Mouse (Mus musculus): ENCODE data around the gene H13. TPM values are rescaled to one million over a fixed set of nuclear protein-coding genes. Genes with fewer than 3 reads are reported as not detected.

H13 gene
- polyA plus RNA-seq, 1 experiment, result 71.3 TPM

DNA sequence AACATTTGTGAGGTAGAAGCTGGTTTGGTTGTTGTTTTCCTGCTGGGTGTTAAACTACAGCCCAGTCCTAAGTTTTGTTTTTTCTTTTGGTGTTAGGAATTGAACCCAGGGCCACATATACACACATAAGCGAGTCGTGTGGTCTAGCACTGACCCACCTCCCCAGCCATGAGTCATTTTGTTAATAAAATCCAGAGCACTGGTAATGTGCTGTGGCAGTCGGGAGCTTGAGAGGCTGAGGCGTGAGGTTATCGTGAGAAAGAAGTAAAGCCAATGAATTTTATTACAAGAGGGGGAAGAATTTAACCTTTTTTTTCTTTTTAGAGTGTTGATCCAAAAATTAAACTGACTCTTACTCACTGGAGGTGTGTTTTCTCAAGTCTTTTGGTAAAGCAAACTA lies 13.8 kb downstream of the H13 start:
- Histone ChIP-seq H3K4me1 (ENCODE audit: control insufficient read depth, insufficient read depth, low read length) (no peaks in the 10 kb centered on the region), H3K27ac (ENCODE audit: control insufficient read depth, insufficient read depth, low read depth, low read length, poor library complexity) (no peak overlapping the region), H3K4me3 (replicated peaks; ENCODE audit: control insufficient read depth, low read depth, low read length) (no peak overlapping the region)
- 82% methylated on average over 5 of the region's 5 CpGs for WGBS
- TF ChIP-seq POLR2A (IDR thresholded peaks at IDR 0.05; ENCODE audit: borderline replicate concordance, control insufficient read depth, low read depth, low read length), result no peak
- no peak for TF ChIP-seq CTCF (IDR thresholded peaks at IDR 0.05; ENCODE audit: control insufficient read depth, insufficient read depth, low read length)

DNA sequence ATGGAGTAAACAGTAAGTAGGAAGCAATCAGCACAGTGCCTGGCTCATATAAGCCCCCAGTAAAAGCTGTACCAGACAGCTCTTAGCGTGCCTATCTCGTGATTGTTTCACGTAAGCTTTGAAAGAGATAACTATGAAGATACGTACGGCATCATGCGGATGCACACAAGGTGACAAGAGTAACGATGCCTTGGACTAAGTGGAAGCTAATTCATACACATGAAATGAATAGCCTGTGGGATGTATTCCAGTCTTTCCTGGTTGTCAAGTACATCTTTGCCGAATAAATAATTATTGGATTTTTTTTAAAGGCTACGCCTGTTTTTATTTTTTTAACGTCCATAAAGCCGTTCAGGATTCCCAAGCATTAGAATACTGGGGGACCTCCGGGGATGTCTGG lies 17.1 kb downstream of the H13 start:
- Histone ChIP-seq H3K4me3 (replicated peaks; ENCODE audit: control insufficient read depth, low read depth, low read length) (no peak overlapping the region), H3K27ac (ENCODE audit: control insufficient read depth, insufficient read depth, low read depth, low read length, poor library complexity) (no peak overlapping the region), H3K4me1 (ENCODE audit: control insufficient read depth, insufficient read depth, low read length) (no peaks in the 10 kb centered on the region)
- 92% methylated on average over 12 of the region's 12 CpGs for WGBS
- TF ChIP-seq POLR2A (IDR thresholded peaks at IDR 0.05; ENCODE audit: borderline replicate concordance, control insufficient read depth, low read depth, low read length), result no peak
- TF ChIP-seq CTCF (IDR thresholded peaks at IDR 0.05; ENCODE audit: control insufficient read depth, insufficient read depth, low read length), result no peak

DNA sequence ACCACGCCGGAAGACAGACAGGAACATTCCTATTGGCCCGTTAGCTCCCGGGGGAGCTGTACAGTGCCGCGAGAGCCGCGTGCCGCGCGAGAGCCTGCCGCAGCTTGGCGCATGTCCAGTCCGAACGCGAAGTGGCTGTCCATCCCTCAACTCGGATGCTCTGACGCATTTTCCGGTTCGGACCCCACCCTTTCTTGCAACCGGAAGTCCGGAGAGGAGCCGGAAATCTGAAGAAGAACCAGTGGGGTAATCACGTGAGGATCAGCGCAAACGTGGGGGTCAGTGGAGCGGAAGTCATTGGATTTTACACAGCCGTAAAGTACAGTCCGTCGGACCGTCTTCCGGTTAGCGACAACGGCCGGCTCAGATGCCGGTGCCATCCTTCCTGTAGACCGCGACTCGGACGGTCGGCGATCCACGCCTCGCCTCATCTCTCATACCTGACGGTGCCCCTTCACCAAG lies 17.6 kb downstream of the H13 start, which contains the start of gene Mcts2:
Gene Mcts2, plus strand, starts transcription at position 230 of the 462 bp plus-strand sequence.
- WGBS, result 95% methylated on average over 45 of the region's 45 CpGs
- TF ChIP-seq CTCF (IDR thresholded peaks at IDR 0.05; ENCODE audit: control insufficient read depth, insufficient read depth, low read length), result no peak
- TF ChIP-seq POLR2A (IDR thresholded peaks at IDR 0.05; ENCODE audit: borderline replicate concordance, control insufficient read depth, low read depth, low read length), result no peak
- no peak within 1 kb of the TSS for H3K4me3 ChIP-seq (replicated peaks; ENCODE audit: control insufficient read depth, low read depth, low read length)
- H3K27ac ChIP-seq (ENCODE audit: control insufficient read depth, insufficient read depth, low read depth, low read length, poor library complexity), result no peak within 1 kb of the TSS
- no peaks in the 10 kb centered on the region for H3K4me1 ChIP-seq (ENCODE audit: control insufficient read depth, insufficient read depth, low read length)

DNA sequence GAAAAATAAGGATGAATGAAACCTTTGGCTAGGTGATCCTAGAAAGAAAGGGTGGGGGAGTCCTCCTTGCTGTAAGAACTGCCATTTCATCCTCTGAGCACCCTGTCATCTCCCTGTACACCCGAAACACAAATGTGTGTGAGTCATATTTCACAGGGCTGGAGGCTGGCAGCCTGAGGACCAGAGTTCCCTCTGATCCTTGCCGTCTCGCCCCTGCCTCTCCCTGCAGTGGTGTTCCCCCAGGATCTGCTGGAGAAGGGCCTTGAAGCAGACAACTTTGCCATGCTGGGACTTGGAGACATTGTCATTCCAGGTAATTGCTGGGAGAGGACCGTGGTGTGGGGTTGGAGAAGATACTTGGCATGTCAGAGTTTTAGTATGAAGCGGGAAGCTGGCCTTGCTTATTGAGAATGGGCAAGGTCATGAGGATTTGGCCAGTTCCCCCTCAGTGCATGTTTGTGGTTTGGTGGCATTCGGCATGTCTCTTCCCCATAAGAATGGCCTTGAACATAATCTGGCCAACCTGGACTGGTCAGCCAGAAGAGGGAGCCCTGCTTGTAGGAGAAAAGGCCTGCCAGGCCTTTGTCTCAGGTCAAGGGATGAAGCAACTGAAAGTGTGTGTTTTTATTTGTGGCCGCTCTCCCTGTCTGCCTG lies 22.4 kb downstream of the H13 start:
- Histone ChIP-seq H3K27ac (ENCODE audit: control insufficient read depth, insufficient read depth, low read depth, low read length, poor library complexity) (no peak overlapping the region), H3K4me1 (ENCODE audit: control insufficient read depth, insufficient read depth, low read length) (no peaks in the 10 kb centered on the region), H3K4me3 (replicated peaks; ENCODE audit: control insufficient read depth, low read depth, low read length) (no peak overlapping the region)
- WGBS, result 72% methylated on average over 7 of the region's 7 CpGs
- TF ChIP-seq CTCF (IDR thresholded peaks at IDR 0.05; ENCODE audit: control insufficient read depth, insufficient read depth, low read length), result peak; percentile 25; the same call in 1 of the 2 replicates
- TF ChIP-seq POLR2A (IDR thresholded peaks at IDR 0.05; ENCODE audit: borderline replicate concordance, control insufficient read depth, low read depth, low read length), result no peak

DNA sequence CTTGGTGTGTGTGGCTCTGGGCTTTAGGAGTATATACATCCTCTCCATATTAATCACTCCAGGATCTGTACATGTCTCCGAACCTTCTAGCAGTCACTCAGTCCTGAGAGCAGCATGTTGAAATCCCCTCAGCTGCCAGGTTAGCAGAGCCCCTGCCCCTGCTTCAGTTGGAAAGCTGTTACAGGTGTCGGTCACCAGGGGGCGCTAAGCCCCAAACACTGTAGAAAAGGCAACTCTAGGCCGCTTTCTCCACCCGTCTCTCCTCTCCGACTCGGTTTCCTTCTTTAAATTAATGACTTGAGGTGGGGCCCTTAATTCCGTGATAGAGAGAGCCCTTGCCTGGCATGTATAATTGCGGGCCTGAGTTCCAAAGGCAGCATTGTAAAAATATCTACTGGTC lies 24.0 kb downstream of the H13 start:
- 15% methylated on average over 9 of the region's 9 CpGs for WGBS

DNA sequence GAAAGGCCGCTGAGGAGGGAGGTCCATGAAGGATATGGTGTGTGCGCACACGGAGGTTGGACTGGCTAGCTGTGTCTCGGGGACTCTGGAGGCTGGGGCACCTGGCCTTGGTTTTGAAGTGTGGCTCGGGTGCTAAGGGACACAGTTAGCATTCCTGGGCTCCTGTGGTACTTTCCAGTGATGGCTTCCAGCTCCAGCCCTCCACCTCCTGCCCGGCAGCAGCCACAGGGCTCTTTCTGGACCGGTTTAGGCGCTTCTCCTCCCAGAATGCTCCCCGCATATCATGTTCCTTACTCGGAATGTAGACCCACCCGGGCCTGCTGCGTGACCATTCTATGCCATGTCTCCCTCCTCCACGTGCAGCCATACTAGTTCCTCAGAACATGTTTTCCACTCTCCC lies 24.5 kb downstream of the H13 start:
- Histone ChIP-seq H3K4me3 (replicated peaks; ENCODE audit: control insufficient read depth, low read depth, low read length) (no peak overlapping the region), H3K27ac (ENCODE audit: control insufficient read depth, insufficient read depth, low read depth, low read length, poor library complexity) (no peak overlapping the region), H3K4me1 (ENCODE audit: control insufficient read depth, insufficient read depth, low read length) (no peaks in the 10 kb centered on the region; the same call in 1 of the 2 replicates)
- TF ChIP-seq POLR2A (IDR thresholded peaks at IDR 0.05; ENCODE audit: borderline replicate concordance, control insufficient read depth, low read depth, low read length) (no peak), CTCF (IDR thresholded peaks at IDR 0.05; ENCODE audit: control insufficient read depth, insufficient read depth, low read length) (no peak)
- WGBS, result 92% methylated on average over 13 of the region's 13 CpGs

More for the DNA sequence above, 24.0 kb downstream of the H13 start:
- Histone ChIP-seq H3K4me1 (ENCODE audit: control insufficient read depth, insufficient read depth, low read length) (no peaks in the 10 kb centered on the region; the same call in 1 of the 2 replicates), H3K4me3 (replicated peaks; ENCODE audit: control insufficient read depth, low read depth, low read length) (no peak overlapping the region), H3K27ac (ENCODE audit: control insufficient read depth, insufficient read depth, low read depth, low read length, poor library complexity) (no peak overlapping the region)
- TF ChIP-seq POLR2A (IDR thresholded peaks at IDR 0.05; ENCODE audit: borderline replicate concordance, control insufficient read depth, low read depth, low read length) (no peak), CTCF (IDR thresholded peaks at IDR 0.05; ENCODE audit: control insufficient read depth, insufficient read depth, low read length) (peak; percentile 90)

DNA sequence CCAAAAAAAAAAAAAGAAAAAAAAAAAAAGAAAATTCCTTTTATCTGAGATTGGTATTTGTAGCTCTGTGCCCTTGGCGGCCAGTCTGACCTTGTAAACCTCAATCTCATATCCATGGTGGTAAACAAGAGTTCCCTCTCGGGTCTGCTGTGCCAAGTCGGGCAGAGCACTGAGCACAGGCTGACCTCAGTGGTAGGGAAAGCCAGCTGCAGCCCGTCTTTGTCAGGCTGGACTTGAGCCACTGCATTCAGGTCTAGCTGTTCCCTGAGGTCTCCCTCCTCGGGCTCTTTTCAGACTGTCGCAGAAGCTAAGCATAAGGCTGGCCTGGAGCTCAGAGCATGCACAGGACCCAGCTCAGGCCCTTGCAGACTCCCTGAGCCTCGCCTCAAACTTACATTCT lies 25.4 kb downstream of the H13 start:
- Histone ChIP-seq H3K27ac (ENCODE audit: control insufficient read depth, insufficient read depth, low read depth, low read length, poor library complexity) (no peak overlapping the region), H3K4me3 (replicated peaks; ENCODE audit: control insufficient read depth, low read depth, low read length) (no peak overlapping the region), H3K4me1 (ENCODE audit: control insufficient read depth, insufficient read depth, low read length) (no peaks in the 10 kb centered on the region; the same call in 1 of the 2 replicates)
- TF ChIP-seq POLR2A (IDR thresholded peaks at IDR 0.05; ENCODE audit: borderline replicate concordance, control insufficient read depth, low read depth, low read length) (no peak), CTCF (IDR thresholded peaks at IDR 0.05; ENCODE audit: control insufficient read depth, insufficient read depth, low read length) (no peak)
- 83% methylated on average over 7 of the region's 7 CpGs for WGBS

DNA sequence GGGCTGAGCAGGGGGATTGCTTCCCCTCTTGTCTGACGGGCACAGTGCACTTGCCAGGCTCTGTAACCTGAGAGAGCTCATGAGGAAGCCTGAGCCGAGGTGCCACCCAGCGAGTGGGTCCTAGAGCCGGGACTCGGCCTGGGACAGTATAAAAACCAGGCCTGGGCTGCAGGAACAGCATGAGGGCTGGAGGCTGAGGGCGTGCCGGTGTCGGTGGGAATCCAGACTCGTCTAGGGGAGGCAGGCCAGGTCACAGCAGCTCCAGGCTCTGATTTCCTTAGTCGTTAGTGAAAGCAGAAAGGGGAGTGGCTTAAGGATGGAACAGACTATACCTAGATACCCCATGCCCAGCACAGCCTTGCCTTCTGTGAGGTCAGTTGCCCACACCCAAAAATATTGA lies 26.8 kb downstream of the H13 start:
- no peak overlapping the region for H3K4me3 ChIP-seq (replicated peaks; ENCODE audit: control insufficient read depth, low read depth, low read length)
- no peak for TF ChIP-seq CTCF (IDR thresholded peaks at IDR 0.05; ENCODE audit: control insufficient read depth, insufficient read depth, low read length)
- TF ChIP-seq POLR2A (IDR thresholded peaks at IDR 0.05; ENCODE audit: borderline replicate concordance, control insufficient read depth, low read depth, low read length), result no peak
- WGBS, result 76% methylated on average over 10 of the region's 10 CpGs
- H3K4me1 ChIP-seq (ENCODE audit: control insufficient read depth, insufficient read depth, low read length), result no peaks in the 10 kb centered on the region; the same call in 1 of the 2 replicates
- H3K27ac ChIP-seq (ENCODE audit: control insufficient read depth, insufficient read depth, low read depth, low read length, poor library complexity), result no peak overlapping the region
